Comparison of ENCODE assay signal across 7 mouse cellular contexts in genomic region chr8:72485456-72486199, GRCm38 (mm10). TPM values are rescaled to one million over a fixed set of nuclear protein-coding genes. Genes with fewer than 3 reads are reported as not detected.
A peak's percentile ranks its signal among the peaks of the same experiment; 100 is the strongest.
DNase-seq lines count a peak whose midpoint lies in the region; TF ChIP-seq lines count a peak whose summit lies in the region.

No protein-coding gene starts in this region.

- peak; percentile 32 to 50 for DNase-seq in layer of hippocampus, postnatal 10 days (ENCODE audit: low spot score in 2 of 2)
- no peak for DNase-seq in layer of hippocampus, postnatal 14 days (ENCODE audit: low spot score in 2 of 2)
- peak; percentile 32 for DNase-seq in liver
- DNase-seq in monocyte, adult 2 months (ENCODE audit: low read depth in 1 of 2, low spot score in 2 of 2) = peak; percentile 62 to 67
- no peak for DNase-seq in spleen, postnatal 14 days (ENCODE audit: low spot score in 2 of 2)
- DNase-seq in right cerebral cortex, postnatal 36 days (ENCODE audit: low spot score in 2 of 2) = no peak

- peak; percentile 36 for TF ChIP-seq CTCF in bone marrow, adult 2 months (IDR thresholded peaks at IDR 0.05; ENCODE audit: control insufficient read depth, insufficient read depth, low read length)

- no peak overlapping the region for H3K4me3 ChIP-seq in bone marrow, adult 2 months (replicated peaks; ENCODE audit: control insufficient read depth, low read depth, low read length)

- 19% methylated on average over 6 of the region's 6 CpGs for whole genome bisulfite sequencing in bone marrow, adult 2 months

- H3K27ac ChIP-seq in bone marrow, adult 2 months (ENCODE audit: control insufficient read depth, insufficient read depth, low read depth, low read length, poor library complexity) = peak overlapping the region; percentile 81

- TF ChIP-seq POLR2A in bone marrow, adult 2 months (IDR thresholded peaks at IDR 0.05; ENCODE audit: borderline replicate concordance, control insufficient read depth, low read depth, low read length) = no peak

- peaks cover 10% of the 10 kb centered on the region; the same call in 1 of the 2 replicates for H3K4me1 ChIP-seq in bone marrow, adult 2 months (ENCODE audit: control insufficient read depth, insufficient read depth, low read length)

RNA-seq across cellular contexts. Expression of gene Slc35e1, which starts 6.8 kb away (rescaled TPM):
- total RNA-seq in layer of hippocampus, postnatal 10 days (2021) = 10 to 100 TPM; 37.6 to 40.2 TPM
- 10 to 100 TPM; 44.5 to 46.4 TPM for total RNA-seq in layer of hippocampus, postnatal 14 days (2021)
- polyA plus RNA-seq in bone marrow, adult 2 months (2011; ENCODE audit: insufficient read depth, insufficient read length, low replicate concordance, missing spikeins) = 10.3 and 23.6 TPM in 2 replicates

RNA-seq across cellular contexts. Expression of gene Cherp, which starts 10.6 kb away (rescaled TPM):
- total RNA-seq in layer of hippocampus, postnatal 10 days (2021) = 10 to 100 TPM; 61.5 to 69.8 TPM
- total RNA-seq in layer of hippocampus, postnatal 14 days (2021) = 10 to 100 TPM; 72.4 to 75.2 TPM
- 36.2 and 57.2 TPM in 2 replicates for polyA plus RNA-seq in bone marrow, adult 2 months (2011; ENCODE audit: insufficient read depth, insufficient read length, low replicate concordance, missing spikeins)

RNA-seq across cellular contexts. Expression of gene 1700030K09Rik, which starts 41.9 kb away (rescaled TPM):
- 10 to 100 TPM; 11.0 to 13.0 TPM for total RNA-seq in layer of hippocampus, postnatal 10 days (2021)
- total RNA-seq in layer of hippocampus, postnatal 14 days (2021) = 10 to 100 TPM; 10.7 to 13.2 TPM
- 1.6 and 4.1 TPM in 2 replicates for polyA plus RNA-seq in bone marrow, adult 2 months (2011; ENCODE audit: insufficient read depth, insufficient read length, low replicate concordance, missing spikeins)

RNA-seq across cellular contexts. Expression of gene Calr3, which starts 42.0 kb away (rescaled TPM):
- total RNA-seq in layer of hippocampus, postnatal 10 days (2021) = 1 to 10 TPM in 1 of 2 experiments, under 1 TPM in 1; 0.67 to 1.2 TPM
- 1 to 10 TPM in 1 of 2 experiments, under 1 TPM in 1; 0.78 to 1.5 TPM for total RNA-seq in layer of hippocampus, postnatal 14 days (2021)
- polyA plus RNA-seq in bone marrow, adult 2 months (2011; ENCODE audit: insufficient read depth, insufficient read length, low replicate concordance, missing spikeins) = not detected in 2 replicates

Comparison
In these comparisons a context has a peak if more than half of its experiments do, and no peak if none do; other contexts are left out.
1. DNase-seq: peak in layer of hippocampus, postnatal 10 days (2 of 2), liver (single experiment) and monocyte, adult 2 months (2 of 2); none in layer of hippocampus, postnatal 14 days (0 of 2), spleen, postnatal 14 days (0 of 2) and right cerebral cortex, postnatal 36 days (0 of 2).